Mouse (Mus musculus) kidney, adult 2 months (tissue): ENCODE data around the gene Gm13762. TPM values are rescaled to one million over a fixed set of nuclear protein-coding genes. Genes with fewer than 3 reads are reported as not detected.
"Not testable (repeated sequence)": the region's sequence is repeated elsewhere in the genome, so short reads cannot be mapped to it uniquely, and the experiment has no call there.

Experiments used
- DNase-seq: peaks from one replicate; pipeline ENCODE4 v3.0.0; 2021
- H3K27ac ChIP-seq: fragments of 200-500 bp; 2 replicates; pipeline ENCODE4 v1.5.1; 2012; ENCODE audit warnings: low read depth, low read length, control low read depth, inconsistent platforms; ENCODE audit not compliant: insufficient read depth
- H3K27me3 ChIP-seq: fragments of 200-500 bp; replicated peaks from 2 replicates; pipeline ENCODE4 v1.6.1; 2012; ENCODE audit warnings: mild to moderate bottlenecking, moderate library complexity, low read length, inconsistent platforms; ENCODE audit not compliant: control insufficient read depth, insufficient read depth
- H3K36me3 ChIP-seq: fragments of 200-500 bp; 2 replicates; pipeline ENCODE4 v1.6.1; 2012; ENCODE audit warnings: mild to moderate bottlenecking, moderate library complexity, low read length, inconsistent platforms; ENCODE audit not compliant: control insufficient read depth, insufficient read depth
- H3K4me1 ChIP-seq: fragments of 200-500 bp; 2 replicates; pipeline ENCODE4 v1.6.1; 2011; ENCODE audit warnings: low read length; ENCODE audit not compliant: control insufficient read depth, insufficient read depth
- H3K4me3 ChIP-seq: fragments of 200-500 bp; 2 replicates; pipeline ENCODE4 v1.5.1; 2011; ENCODE audit warnings: mild to moderate bottlenecking, low read depth, low read length, control low read depth; ENCODE audit not compliant: insufficient read depth
- CTCF ChIP-seq: fragments of 200-500 bp; conservative IDR thresholded peaks from 2 replicates; pipeline ENCODE4 v1.5.1; 2011; ENCODE audit warnings: low read depth, mild to moderate bottlenecking, control low read depth, low read length, moderate library complexity, mixed read lengths; ENCODE audit not compliant: insufficient read depth, insufficient read length
- POLR2A ChIP-seq: fragments of 200-500 bp; IDR thresholded peaks from one replicate; pipeline ENCODE4 v1.6.1; 2011; ENCODE audit warnings: low read depth, low read length, control low read depth
- WGBS: fragments of 180-500 bp; shearing (Covaris S2); methylation state at CpG from one replicate; pipeline ENCODE4 v1.1.7; 2018; 5-methylcytosine and 5-hydroxymethylcytosine counted together
- polyA plus RNA-seq: library from polyadenylated mRNA; depleted of rRNA; stranded (reverse); fragments of >200 nt; gene quantifications from 2 replicates; pipeline ENCODE4 v1.2.3, GENCODE M21; 2012; rRNA removed

Gene Gm13762
- not detected in 2 replicates for polyA plus RNA-seq

DNA sequence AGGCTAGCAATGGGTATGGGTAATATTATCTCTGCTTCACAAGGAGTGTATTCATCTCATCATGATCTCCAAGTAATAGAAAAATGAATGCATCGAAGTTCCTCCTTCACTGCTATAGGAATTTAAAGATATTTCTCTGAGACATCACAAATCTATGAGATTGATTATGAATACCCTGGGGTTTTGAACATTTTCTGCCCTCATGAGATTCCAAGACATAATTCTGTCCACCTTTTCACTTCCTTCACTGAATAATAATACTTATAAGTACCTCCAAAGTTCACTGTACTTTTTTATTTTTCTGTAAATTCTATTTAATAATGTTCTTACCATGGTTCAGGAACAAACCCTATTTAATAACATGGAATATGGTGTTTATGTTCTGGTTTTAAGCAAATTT, at the start of gene Gm13762:
TSS of gene Gm13762 (minus strand) at position 101 of the 400 bp plus-strand sequence.
- Histone ChIP-seq H3K4me3 (no peak within 1 kb of the TSS), H3K27ac (no peak within 1 kb of the TSS), H3K4me1 (no peaks in the 10 kb centered on the region), H3K36me3 (no peaks in the 10 kb centered on the region), H3K27me3 (no peaks in the 10 kb centered on the region)
- no peak for TF ChIP-seq CTCF
- TF ChIP-seq POLR2A = no peak
- WGBS = 68% methylated on average over 1 of the region's 1 CpGs
- no peak for DNase-seq

DNA sequence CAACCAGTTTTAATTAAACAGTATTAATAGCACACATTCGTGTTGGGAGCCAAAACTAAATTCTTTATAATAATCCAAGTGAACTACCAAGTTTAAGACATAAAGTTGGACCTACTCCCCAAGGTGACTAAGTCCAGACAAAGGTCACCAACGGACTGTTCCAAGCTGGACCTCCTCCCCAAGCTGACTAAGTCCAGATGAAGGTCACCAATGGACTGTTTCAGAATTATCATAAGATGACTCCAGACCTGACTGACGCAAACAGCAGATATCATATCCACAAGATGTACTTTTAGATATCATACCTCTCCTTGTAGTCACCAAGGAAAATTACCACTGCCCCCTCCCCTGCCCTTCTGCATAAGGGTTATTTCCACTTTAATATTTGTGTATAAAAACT, 41.4 kb upstream of the Gm13762 start:
- not testable (repeated sequence) for H3K27ac ChIP-seq, H3K27me3 ChIP-seq, DNase-seq, H3K4me3 ChIP-seq, H3K36me3 ChIP-seq, H3K4me1 ChIP-seq
- 66% methylated on average over 3 of the region's 3 CpGs for WGBS

DNA sequence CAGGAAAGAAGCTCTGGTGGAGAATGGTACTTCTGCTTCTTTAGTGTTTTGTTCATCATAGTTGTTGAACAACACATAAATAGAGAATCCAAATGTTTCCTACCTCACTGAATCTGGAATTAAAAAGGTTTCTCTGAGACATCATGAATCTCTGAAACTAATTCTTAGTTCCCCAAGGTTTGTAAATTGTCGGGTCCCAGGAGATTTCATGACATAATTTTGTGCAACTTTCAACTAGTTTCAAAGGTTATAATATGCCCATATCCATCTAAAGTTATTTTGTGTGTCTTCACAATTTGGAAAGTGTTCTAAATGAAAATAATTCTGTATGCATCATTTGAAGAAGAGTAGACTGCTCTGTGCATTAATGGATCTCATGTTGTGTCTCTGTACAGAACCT, 38.2 kb upstream of the Gm13762 start, which contains the start of gene Olfr1216:
TSS of gene Olfr1216 (minus strand) at position 101 of the 400 bp plus-strand sequence.
- Histone ChIP-seq H3K4me3 (no peak within 1 kb of the TSS), H3K36me3 (no peaks in the 10 kb centered on the region), H3K27ac (no peak within 1 kb of the TSS), H3K27me3 (no peaks in the 10 kb centered on the region), H3K4me1 (no peaks in the 10 kb centered on the region)
- TF ChIP-seq CTCF (no peak), POLR2A (no peak)
- DNase-seq = no peak
- WGBS = 75% methylated on average over 1 of the region's 1 CpGs

DNA sequence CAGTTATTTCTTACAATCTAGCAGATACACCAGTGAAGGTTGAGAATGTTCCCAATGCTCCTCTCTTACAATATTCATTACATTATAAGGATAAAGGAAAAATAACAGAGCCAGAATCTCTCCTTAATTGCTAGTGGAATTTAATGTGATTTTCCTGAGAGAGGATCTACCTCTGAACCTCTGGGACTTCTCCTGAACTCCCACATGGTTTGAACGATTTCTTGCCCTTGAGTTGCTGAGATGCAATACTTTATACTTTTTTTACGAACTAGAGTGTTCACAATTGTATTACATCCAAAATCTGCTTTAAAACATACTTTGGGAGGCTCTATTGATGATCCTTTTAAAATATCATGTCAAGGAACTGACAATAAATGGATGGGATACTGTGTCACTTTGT, 26.8 kb upstream of the Gm13762 start, which contains the start of gene Olfr1215:
TSS of gene Olfr1215 (minus strand) at position 101 of the 400 bp plus-strand sequence.
- 53% methylated on average over 2 of the region's 2 CpGs for WGBS
- DNase-seq = no peak
- no peaks in the 10 kb centered on the region for H3K4me1 ChIP-seq
- no peak within 1 kb of the TSS for H3K27ac ChIP-seq
- TF ChIP-seq POLR2A (no peak), CTCF (no peak)
- H3K36me3 ChIP-seq = no peaks in the 10 kb centered on the region
- H3K27me3 ChIP-seq = no peaks in the 10 kb centered on the region
- no peak within 1 kb of the TSS for H3K4me3 ChIP-seq

DNA sequence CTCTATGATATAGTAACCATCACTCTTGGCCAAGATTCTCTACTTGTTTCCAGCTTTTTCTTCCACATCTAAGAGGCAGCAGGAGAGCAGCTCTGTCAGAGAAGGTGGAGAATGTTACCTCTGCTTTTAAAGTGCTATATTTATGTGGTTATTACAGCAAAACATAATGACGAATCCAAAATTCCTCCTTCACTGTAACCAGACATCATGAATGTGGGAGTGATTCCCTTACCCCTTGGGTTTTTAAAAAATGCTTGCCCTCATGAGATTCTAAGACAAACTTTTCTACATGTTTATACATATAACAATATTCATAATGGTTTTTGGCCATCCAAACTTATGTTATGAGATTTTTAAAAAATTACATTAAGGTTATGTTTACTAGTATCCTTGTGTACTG, 12.5 kb upstream of the Gm13762 start, which contains the start of gene Olfr1214:
TSS of gene Olfr1214 (minus strand) at position 101 of the 400 bp plus-strand sequence.
- Histone ChIP-seq H3K36me3 (no peaks in the 10 kb centered on the region), H3K4me3 (no peak within 1 kb of the TSS), H3K27ac (no peak within 1 kb of the TSS), H3K27me3 (no peaks in the 10 kb centered on the region), H3K4me1 (no peaks in the 10 kb centered on the region)
- DNase-seq = no peak
- no peak for TF ChIP-seq CTCF
- no peak for TF ChIP-seq POLR2A
- 67% methylated on average over 1 of the region's 1 CpGs for WGBS

DNA sequence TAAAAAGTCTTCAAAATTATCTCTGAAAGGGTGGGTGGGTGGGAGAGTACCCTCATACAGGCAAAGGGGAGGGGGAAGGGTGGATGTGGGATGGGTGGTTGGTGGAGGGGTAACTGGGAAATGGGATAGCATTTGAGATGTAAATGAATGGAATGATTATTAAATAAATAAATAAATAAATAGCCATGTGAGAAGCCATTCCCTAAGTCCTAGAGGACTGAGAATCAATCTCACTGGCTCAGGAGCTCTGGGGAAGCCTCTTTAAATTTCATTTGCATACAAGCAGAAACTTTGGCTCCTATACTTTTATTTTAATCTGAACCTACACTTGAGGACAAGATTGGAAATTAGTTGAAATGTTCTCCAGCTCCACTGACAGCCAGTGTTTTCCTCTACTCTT, 26.4 kb downstream of the Gm13762 start, which contains the start of gene Olfr1212:
TSS of gene Olfr1212 (plus strand) at position 301 of the 400 bp plus-strand sequence.
- no peak for TF ChIP-seq CTCF
- no peak for TF ChIP-seq POLR2A
- Histone ChIP-seq H3K36me3 (no peaks in the 10 kb centered on the region), H3K4me1 (no peaks in the 10 kb centered on the region), H3K27me3 (no peaks in the 10 kb centered on the region), H3K27ac (no peak within 1 kb of the TSS), H3K4me3 (no peak within 1 kb of the TSS)
- DNase-seq = no peak

DNA sequence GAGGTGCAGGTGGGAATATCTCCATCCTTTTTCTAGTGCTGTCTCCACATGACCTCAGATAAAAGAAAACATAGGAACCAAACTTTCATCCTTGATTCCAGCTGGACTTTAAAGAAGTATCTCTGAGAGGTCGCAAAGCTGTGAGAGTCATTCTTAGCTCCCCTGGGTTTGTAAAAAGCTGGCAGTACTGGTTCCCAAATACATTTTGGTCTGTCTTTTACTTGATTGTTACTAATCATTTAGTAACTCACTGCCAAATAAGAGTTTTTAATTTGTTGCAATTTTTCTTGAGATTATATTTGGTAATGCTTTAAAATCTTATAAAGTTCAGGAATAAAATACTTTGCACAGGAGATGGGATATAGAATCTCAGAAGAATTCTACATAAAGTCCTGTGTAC, 42.1 kb downstream of the Gm13762 start, which contains the start of gene Olfr1211:
TSS of gene Olfr1211 (minus strand) at position 101 of the 400 bp plus-strand sequence.
- Histone ChIP-seq H3K4me1 (no peaks in the 10 kb centered on the region), H3K27ac (no peak within 1 kb of the TSS), H3K27me3 (no peaks in the 10 kb centered on the region), H3K4me3 (no peak within 1 kb of the TSS), H3K36me3 (no peaks in the 10 kb centered on the region)
- WGBS = 78% methylated on average over 1 of the region's 1 CpGs
- no peak for TF ChIP-seq POLR2A
- no peak for TF ChIP-seq CTCF
- DNase-seq = no peak

Other genes with a start within 250 kb of the Gm13762 start
- not detected in 2 replicates for gene Olfr1197, start 247.9 kb downstream of the Gm13762 start, polyA plus RNA-seq
- gene Olfr1198, start 228.9 kb downstream of the Gm13762 start, polyA plus RNA-seq = not detected in 2 replicates
- gene Olfr1199, start 219.8 kb downstream of the Gm13762 start, polyA plus RNA-seq = not detected in 2 replicates
- not detected in 2 replicates for gene Olfr1200, start 209.8 kb downstream of the Gm13762 start, polyA plus RNA-seq
- gene Olfr1201, start 187.2 kb downstream of the Gm13762 start, polyA plus RNA-seq = not detected in 2 replicates
- gene Olfr1202, start 165.8 kb downstream of the Gm13762 start, polyA plus RNA-seq = not detected in 2 replicates
- not detected in 2 replicates for gene Olfr1205, start 150.5 kb downstream of the Gm13762 start, polyA plus RNA-seq
- gene Olfr1204, start 131.0 kb downstream of the Gm13762 start, polyA plus RNA-seq = not detected in 2 replicates
- gene Olfr1206, start 117.0 kb downstream of the Gm13762 start, polyA plus RNA-seq = not detected in 2 replicates
- gene Olfr1208, start 78.0 kb downstream of the Gm13762 start, polyA plus RNA-seq = not detected in 2 replicates
- not detected in 2 replicates for gene Olfr1209, start 65.1 kb downstream of the Gm13762 start, polyA plus RNA-seq
- gene Olfr1211, start 42.2 kb downstream of the Gm13762 start, polyA plus RNA-seq = not detected in 2 replicates
- gene Olfr1212, start 26.3 kb downstream of the Gm13762 start, polyA plus RNA-seq = not detected in 2 replicates
- gene Olfr1214, start 12.4 kb upstream of the Gm13762 start, polyA plus RNA-seq = not detected in 2 replicates
- not detected in 2 replicates for gene Olfr1215, start 26.7 kb upstream of the Gm13762 start, polyA plus RNA-seq
- gene Olfr1216, start 38.1 kb upstream of the Gm13762 start, polyA plus RNA-seq = not detected in 2 replicates
- gene Olfr1217, start 51.8 kb upstream of the Gm13762 start, polyA plus RNA-seq = not detected in 2 replicates
- not detected in 2 replicates for gene Olfr1218, start 80.9 kb upstream of the Gm13762 start, polyA plus RNA-seq
- not detected in 2 replicates for gene Olfr1219, start 103.2 kb upstream of the Gm13762 start, polyA plus RNA-seq
- gene Olfr1220, start 126.6 kb upstream of the Gm13762 start, polyA plus RNA-seq = not detected in 2 replicates
- not detected in 2 replicates for gene Olfr1221, start 137.0 kb upstream of the Gm13762 start, polyA plus RNA-seq
- gene Olfr1222, start 152.8 kb upstream of the Gm13762 start, polyA plus RNA-seq = not detected in 2 replicates
- not detected in 2 replicates for gene Olfr1223, start 171.3 kb upstream of the Gm13762 start, polyA plus RNA-seq
- not detected in 2 replicates for gene Olfr1224-ps1, start 183.8 kb upstream of the Gm13762 start, polyA plus RNA-seq
- not detected in 2 replicates for gene Olfr1225, start 194.4 kb upstream of the Gm13762 start, polyA plus RNA-seq
- gene Olfr1226, start 219.8 kb upstream of the Gm13762 start, polyA plus RNA-seq = not detected in 2 replicates